Mouse (Mus musculus): Measurements from ENCODE around the gene Gm49369. TPM values are rescaled to one million over a fixed set of nuclear protein-coding genes. Genes with fewer than 3 reads are reported as not detected.

Gene Gm49369
- polyA plus RNA-seq, 1 experiment from 2014 or later: not detected

- Histone ChIP-seq H3K4me3 (ENCODE audit: low read depth, low read length) (peak overlapping the region; percentile 70), H3K27me3 (replicated peaks; ENCODE audit: control insufficient read depth, insufficient read depth, low read length) (no peaks in the 10 kb centered on the region), H3K4me2 (replicated peaks; ENCODE audit: low read depth) (peak overlapping the region; percentile 91), H3K9ac (ENCODE audit: low read depth, low read length) (peak overlapping the region; percentile 83; the same call in 1 of the 2 replicates), H3K27ac (ENCODE audit: low read depth, low read length) (no peak overlapping the region), H3K4me1 (replicated peaks; ENCODE audit: control insufficient read depth, insufficient read depth, low read length) (peaks cover 9% of the 10 kb centered on the region), H3K9me3 (ENCODE audit: control insufficient read depth) (no peaks in the 10 kb centered on the region), H3K36me3 (ENCODE audit: control insufficient read depth, insufficient read depth) (peaks cover 47% of the 10 kb centered on the region)
- WGBS: 69% methylated on average over 3 of the region's 3 CpGs
- no peak for ATAC-seq
- TF ChIP-seq CTCF (IDR thresholded peaks at IDR 0.05; ENCODE audit: low read depth): no peak
Measured at GRCm38 (mm10) chr7:142385742-142386403, 3.4 kb upstream of the Gm49369 start.

DNA sequence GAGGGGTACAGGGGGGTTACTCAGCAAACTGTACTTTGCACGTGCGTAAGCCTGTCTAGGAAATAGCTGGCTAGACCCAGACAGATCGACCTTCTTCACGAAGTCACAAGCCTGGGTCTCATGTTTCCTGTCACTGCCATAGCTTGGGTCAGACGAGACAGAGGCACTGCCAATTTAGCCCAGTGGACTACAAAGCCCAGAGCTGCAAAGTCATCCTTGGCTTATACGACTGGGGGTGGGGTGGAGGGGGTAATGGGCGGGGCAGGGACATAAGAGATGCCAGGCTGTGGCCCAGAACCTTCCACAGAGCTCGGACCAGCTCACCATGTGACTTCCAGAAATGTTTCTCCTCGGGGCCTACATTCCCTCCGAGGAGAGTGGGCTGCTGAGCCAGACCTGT lies 1.8 kb upstream of the Gm49369 start:
- H3K4me1 ChIP-seq (replicated peaks; ENCODE audit: control insufficient read depth, insufficient read depth, low read length): peaks cover 9% of the 10 kb centered on the region
- WGBS: 77% methylated on average over 10 of the region's 10 CpGs
- H3K4me2 ChIP-seq (replicated peaks; ENCODE audit: low read depth): no peak overlapping the region
- no peaks in the 10 kb centered on the region for H3K27me3 ChIP-seq (replicated peaks; ENCODE audit: control insufficient read depth, insufficient read depth, low read length)
- H3K36me3 ChIP-seq (ENCODE audit: control insufficient read depth, insufficient read depth): peaks cover 63% of the 10 kb centered on the region
- ATAC-seq: no peak
- no peak overlapping the region for H3K4me3 ChIP-seq (ENCODE audit: low read depth, low read length)
- no peak overlapping the region for H3K27ac ChIP-seq (ENCODE audit: low read depth, low read length)
- no peaks in the 10 kb centered on the region for H3K9me3 ChIP-seq (ENCODE audit: control insufficient read depth)
- H3K9ac ChIP-seq (ENCODE audit: low read depth, low read length): no peak overlapping the region
- no peak for TF ChIP-seq CTCF (IDR thresholded peaks at IDR 0.05; ENCODE audit: low read depth)

DNA sequence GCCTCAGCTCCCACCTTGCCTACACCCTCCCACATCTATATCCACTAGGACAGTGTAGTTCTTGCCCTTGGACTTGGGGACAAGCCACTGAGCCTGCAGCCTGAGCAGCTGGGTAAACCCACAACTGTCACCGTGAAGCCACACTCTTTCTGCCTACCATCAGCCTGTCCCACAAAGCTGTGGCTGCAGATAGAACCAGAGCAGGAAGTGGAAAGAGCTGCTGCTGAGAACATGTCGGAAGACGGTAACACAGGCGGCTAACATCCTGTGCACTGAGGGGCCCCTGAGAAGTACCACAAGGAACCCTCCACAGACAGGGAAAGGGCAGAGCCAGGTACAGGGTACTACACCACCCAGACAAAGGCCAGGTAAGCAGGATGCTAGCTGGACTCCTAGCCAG lies 1.3 kb downstream of the Gm49369 start:
- H3K36me3 ChIP-seq (ENCODE audit: control insufficient read depth, insufficient read depth): peaks cover 93% of the 10 kb centered on the region
- no peak for ATAC-seq
- no peaks in the 10 kb centered on the region for H3K9me3 ChIP-seq (ENCODE audit: control insufficient read depth)
- no peaks in the 10 kb centered on the region for H3K27me3 ChIP-seq (replicated peaks; ENCODE audit: control insufficient read depth, insufficient read depth, low read length)
- no peak overlapping the region for H3K4me3 ChIP-seq (ENCODE audit: low read depth, low read length)
- no peak overlapping the region for H3K9ac ChIP-seq (ENCODE audit: low read depth, low read length)
- WGBS: 86% methylated on average over 4 of the region's 4 CpGs
- TF ChIP-seq CTCF (IDR thresholded peaks at IDR 0.05; ENCODE audit: low read depth): no peak
- no peak overlapping the region for H3K4me2 ChIP-seq (replicated peaks; ENCODE audit: low read depth)
- peak overlapping the region; percentile 28; the same call in 1 of the 2 replicates for H3K27ac ChIP-seq (ENCODE audit: low read depth, low read length)
- H3K4me1 ChIP-seq (replicated peaks; ENCODE audit: control insufficient read depth, insufficient read depth, low read length): peaks cover 4% of the 10 kb centered on the region; the same call in 1 of the 2 replicates

DNA sequence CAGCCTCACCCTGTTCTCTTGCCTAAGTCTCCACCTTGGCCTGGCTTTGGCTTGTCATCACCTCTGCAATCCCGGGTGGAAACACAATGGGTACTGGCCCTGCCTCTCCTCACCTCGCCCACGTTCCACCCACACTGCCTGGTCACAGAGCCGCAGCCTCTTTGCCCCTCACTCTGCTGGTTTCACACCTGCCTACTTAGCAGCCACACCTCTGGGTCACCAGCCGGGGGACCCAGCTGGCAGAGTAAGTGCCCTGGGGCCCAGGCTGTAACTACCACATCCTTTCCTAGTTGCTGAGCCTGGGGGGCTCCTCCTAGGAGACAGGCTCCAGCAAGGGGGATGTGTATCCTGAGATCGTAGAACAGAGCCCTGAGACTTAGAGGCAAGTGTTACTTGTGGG lies 3.3 kb downstream of the Gm49369 start:
- no peak overlapping the region for H3K4me2 ChIP-seq (replicated peaks; ENCODE audit: low read depth)
- WGBS: 81% methylated on average over 6 of the region's 6 CpGs
- H3K4me1 ChIP-seq (replicated peaks; ENCODE audit: control insufficient read depth, insufficient read depth, low read length): no peaks in the 10 kb centered on the region
- no peaks in the 10 kb centered on the region for H3K9me3 ChIP-seq (ENCODE audit: control insufficient read depth)
- no peak for ATAC-seq
- H3K27ac ChIP-seq (ENCODE audit: low read depth, low read length): no peak overlapping the region
- H3K27me3 ChIP-seq (replicated peaks; ENCODE audit: control insufficient read depth, insufficient read depth, low read length): no peaks in the 10 kb centered on the region
- no peak overlapping the region for H3K4me3 ChIP-seq (ENCODE audit: low read depth, low read length)
- peaks cover 86% of the 10 kb centered on the region for H3K36me3 ChIP-seq (ENCODE audit: control insufficient read depth, insufficient read depth)
- no peak overlapping the region for H3K9ac ChIP-seq (ENCODE audit: low read depth, low read length)
- no peak for TF ChIP-seq CTCF (IDR thresholded peaks at IDR 0.05; ENCODE audit: low read depth)

- Histone ChIP-seq H3K9ac (ENCODE audit: low read depth, low read length) (no peak overlapping the region), H3K4me3 (ENCODE audit: low read depth, low read length) (no peak overlapping the region), H3K4me1 (replicated peaks; ENCODE audit: control insufficient read depth, insufficient read depth, low read length) (no peaks in the 10 kb centered on the region), H3K27me3 (replicated peaks; ENCODE audit: control insufficient read depth, insufficient read depth, low read length) (peaks cover 9% of the 10 kb centered on the region), H3K36me3 (ENCODE audit: control insufficient read depth, insufficient read depth) (peaks cover 68% of the 10 kb centered on the region), H3K27ac (ENCODE audit: low read depth, low read length) (no peak overlapping the region), H3K4me2 (replicated peaks; ENCODE audit: low read depth) (no peak overlapping the region), H3K9me3 (ENCODE audit: control insufficient read depth) (no peaks in the 10 kb centered on the region)
- no peak for ATAC-seq
- TF ChIP-seq CTCF (IDR thresholded peaks at IDR 0.05; ENCODE audit: low read depth): no peak
- WGBS: 61% methylated on average over 14 of the region's 14 CpGs
Measured at GRCm38 (mm10) chr7:142377233-142377925, 5.1 kb downstream of the Gm49369 start.

- no peak overlapping the region for H3K4me3 ChIP-seq (ENCODE audit: low read depth, low read length)
- no peak for ATAC-seq
- H3K27me3 ChIP-seq (replicated peaks; ENCODE audit: control insufficient read depth, insufficient read depth, low read length): peaks cover 22% of the 10 kb centered on the region
- peaks cover 55% of the 10 kb centered on the region for H3K36me3 ChIP-seq (ENCODE audit: control insufficient read depth, insufficient read depth)
- no peak for TF ChIP-seq CTCF (IDR thresholded peaks at IDR 0.05; ENCODE audit: low read depth)
- no peaks in the 10 kb centered on the region for H3K9me3 ChIP-seq (ENCODE audit: control insufficient read depth)
- WGBS: 80% methylated on average over 4 of the region's 4 CpGs
- H3K9ac ChIP-seq (ENCODE audit: low read depth, low read length): no peak overlapping the region
- H3K4me2 ChIP-seq (replicated peaks; ENCODE audit: low read depth): no peak overlapping the region
- H3K4me1 ChIP-seq (replicated peaks; ENCODE audit: control insufficient read depth, insufficient read depth, low read length): no peaks in the 10 kb centered on the region
- no peak overlapping the region for H3K27ac ChIP-seq (ENCODE audit: low read depth, low read length)
Measured at GRCm38 (mm10) chr7:142376096-142376495, 6.4 kb downstream of the Gm49369 start.
